Mouse (Mus musculus): ENCODE measurements around the gene Tmem88. TPM values are rescaled to one million over a fixed set of nuclear protein-coding genes. Genes with fewer than 3 reads are reported as not detected.

The Tmem88 gene
- polyA plus RNA-seq, 1 experiment from 2014 or later, result 6.2 TPM

- Histone ChIP-seq H3K27ac (replicated peaks) (peak overlapping the region; percentile 98), H3K4me2 (peak overlapping the region; percentile 91), H3K4me3 (replicated peaks) (peak overlapping the region; percentile 72), H3K9ac (replicated peaks) (peak overlapping the region; percentile 99), H3K36me3 (peaks cover 30% of the 10 kb centered on the region), H3K4me1 (peaks cover 53% of the 10 kb centered on the region), H3K27me3 (replicated peaks) (no peaks in the 10 kb centered on the region), H3K9me3 (replicated peaks) (no peaks in the 10 kb centered on the region)
- 24% methylated on average over 6 of the region's 6 CpGs for WGBS
- ATAC-seq (ENCODE audit: low FRiP score), result no peak
Observed at GRCm38 (mm10) chr11:69365722-69366121, 32.3 kb downstream of the Tmem88 start.

- Histone ChIP-seq H3K9me3 (replicated peaks) (no peaks in the 10 kb centered on the region), H3K9ac (replicated peaks) (peak overlapping the region; percentile 99), H3K4me2 (peak overlapping the region; percentile 91), H3K27ac (replicated peaks) (peak overlapping the region; percentile 98), H3K4me3 (replicated peaks) (peak overlapping the region; percentile 72), H3K27me3 (replicated peaks) (no peaks in the 10 kb centered on the region), H3K36me3 (peaks cover 38% of the 10 kb centered on the region), H3K4me1 (peaks cover 50% of the 10 kb centered on the region)
- WGBS, result 2% methylated on average over 6 of the region's 6 CpGs
- ATAC-seq (ENCODE audit: low FRiP score), result peak; percentile 33
Observed at GRCm38 (mm10) chr11:69364910-69365309, 33.1 kb downstream of the Tmem88 start.

GRCm38 (mm10) chr11:69364376-69364775 is 33.7 kb downstream of the Tmem88 start:
- H3K9ac ChIP-seq (replicated peaks), result no peak overlapping the region
- WGBS, result 52% methylated on average over 8 of the region's 8 CpGs
- H3K9me3 ChIP-seq (replicated peaks), result no peaks in the 10 kb centered on the region
- peaks cover 50% of the 10 kb centered on the region for H3K4me1 ChIP-seq
- H3K4me2 ChIP-seq, result peak overlapping the region; percentile 91
- H3K4me3 ChIP-seq (replicated peaks), result peak overlapping the region; percentile 72
- ATAC-seq (ENCODE audit: low FRiP score), result no peak
- peaks cover 43% of the 10 kb centered on the region for H3K36me3 ChIP-seq
- no peaks in the 10 kb centered on the region for H3K27me3 ChIP-seq (replicated peaks)
- peak overlapping the region; percentile 98 for H3K27ac ChIP-seq (replicated peaks)

GRCm38 (mm10) chr11:69362479-69362878 is 35.6 kb downstream of the Tmem88 start:
- H3K4me3 ChIP-seq (replicated peaks), result no peak overlapping the region
- H3K36me3 ChIP-seq, result peaks cover 62% of the 10 kb centered on the region
- no peak overlapping the region for H3K4me2 ChIP-seq
- WGBS, result 93% methylated on average over 2 of the region's 2 CpGs
- no peak overlapping the region for H3K9ac ChIP-seq (replicated peaks)
- no peaks in the 10 kb centered on the region for H3K9me3 ChIP-seq (replicated peaks)
- H3K27me3 ChIP-seq (replicated peaks), result no peaks in the 10 kb centered on the region
- no peak for ATAC-seq (ENCODE audit: low FRiP score)
- H3K27ac ChIP-seq (replicated peaks), result no peak overlapping the region
- peaks cover 41% of the 10 kb centered on the region for H3K4me1 ChIP-seq

- WGBS, result 56% methylated on average over 7 of the region's 7 CpGs
- Histone ChIP-seq H3K36me3 (peaks cover 67% of the 10 kb centered on the region), H3K27ac (replicated peaks) (no peak overlapping the region), H3K4me2 (no peak overlapping the region), H3K9me3 (replicated peaks) (no peaks in the 10 kb centered on the region), H3K4me3 (replicated peaks) (no peak overlapping the region), H3K4me1 (peaks cover 36% of the 10 kb centered on the region), H3K27me3 (replicated peaks) (no peaks in the 10 kb centered on the region), H3K9ac (replicated peaks) (no peak overlapping the region)
- ATAC-seq (ENCODE audit: low FRiP score), result no peak
Observed at GRCm38 (mm10) chr11:69362021-69362420, 36.0 kb downstream of the Tmem88 start.

GRCm38 (mm10) chr11:69357690-69358089 is 40.3 kb downstream of the Tmem88 start:
- WGBS, result 89% methylated on average over 12 of the region's 12 CpGs
- H3K9me3 ChIP-seq (replicated peaks), result no peaks in the 10 kb centered on the region
- ATAC-seq (ENCODE audit: low FRiP score), result no peak
- H3K27ac ChIP-seq (replicated peaks), result no peak overlapping the region
- no peak overlapping the region for H3K9ac ChIP-seq (replicated peaks)
- no peak overlapping the region for H3K4me3 ChIP-seq (replicated peaks)
- 0 out of 2 replicates have a peak, but pooled peaks cover 4% of the 10 kb centered on the region for H3K4me1 ChIP-seq
- no peaks in the 10 kb centered on the region for H3K27me3 ChIP-seq (replicated peaks)
- H3K36me3 ChIP-seq, result peaks cover 96% of the 10 kb centered on the region
- no peak overlapping the region for H3K4me2 ChIP-seq

- Histone ChIP-seq H3K4me2 (no peak overlapping the region), H3K4me1 (0 out of 2 replicates have a peak, but pooled peaks cover 1% of the 10 kb centered on the region), H3K4me3 (replicated peaks) (no peak overlapping the region), H3K27ac (replicated peaks) (no peak overlapping the region), H3K9me3 (replicated peaks) (no peaks in the 10 kb centered on the region), H3K27me3 (replicated peaks) (no peaks in the 10 kb centered on the region), H3K36me3 (peaks cover 98% of the 10 kb centered on the region), H3K9ac (replicated peaks) (no peak overlapping the region)
- no peak for ATAC-seq (ENCODE audit: low FRiP score)
- WGBS, result 89% methylated on average over 5 of the region's 5 CpGs
Observed at GRCm38 (mm10) chr11:69356544-69356943, 41.5 kb downstream of the Tmem88 start.

Other genes with a start within 250 kb of the Tmem88 start
- gene Alox12b, start 241.2 kb downstream of the Tmem88 start, polyA plus RNA-seq (2015; fragmentation: Nextera tagmentation; extraction: Ambion mirVana), result 0.95 and 1.0 TPM in 2 replicates
- gene Alox8, start 200.4 kb downstream of the Tmem88 start, polyA plus RNA-seq (2015; fragmentation: Nextera tagmentation; extraction: Ambion mirVana), result 0.36 TPM in 2 replicates
- 0.38 and 0.46 TPM in 2 replicates for gene Gucy2e, start 161.2 kb downstream of the Tmem88 start, polyA plus RNA-seq (2015; fragmentation: Nextera tagmentation; extraction: Ambion mirVana)
- gene Cntrob, start 74.5 kb downstream of the Tmem88 start, polyA plus RNA-seq (2015; fragmentation: Nextera tagmentation; extraction: Ambion mirVana), result 14.5 and 15.3 TPM in 2 replicates
- gene Trappc1, start 74.3 kb downstream of the Tmem88 start, polyA plus RNA-seq (2015; fragmentation: Nextera tagmentation; extraction: Ambion mirVana), result 186 and 201 TPM in 2 replicates
- 6.0 and 7.3 TPM in 2 replicates for gene Kcnab3, start 72.0 kb downstream of the Tmem88 start, polyA plus RNA-seq (2015; fragmentation: Nextera tagmentation; extraction: Ambion mirVana)
- 213 and 250 TPM in 2 replicates for gene Rnf227, start 57.8 kb downstream of the Tmem88 start, polyA plus RNA-seq (2015; fragmentation: Nextera tagmentation; extraction: Ambion mirVana)
- 70.6 and 76.1 TPM in 2 replicates for gene Chd3, start 28.8 kb downstream of the Tmem88 start, polyA plus RNA-seq (2015; fragmentation: Nextera tagmentation; extraction: Ambion mirVana)
- 130 and 132 TPM in 2 replicates for gene Naa38, start 2.7 kb downstream of the Tmem88 start, polyA plus RNA-seq (2015; fragmentation: Nextera tagmentation; extraction: Ambion mirVana)
- 29.7 and 31.5 TPM in 2 replicates for gene Cyb5d1, start 2.6 kb downstream of the Tmem88 start, polyA plus RNA-seq (2015; fragmentation: Nextera tagmentation; extraction: Ambion mirVana)
- gene Kdm6b, start 15.4 kb upstream of the Tmem88 start, polyA plus RNA-seq (2015; fragmentation: Nextera tagmentation; extraction: Ambion mirVana), result 29.4 and 32.6 TPM in 2 replicates
- gene Dnah2, start 150.9 kb upstream of the Tmem88 start, polyA plus RNA-seq (2015; fragmentation: Nextera tagmentation; extraction: Ambion mirVana), result 3.1 and 3.5 TPM in 2 replicates
- 113 and 126 TPM in 2 replicates for gene Efnb3, start 162.0 kb upstream of the Tmem88 start, polyA plus RNA-seq (2015; fragmentation: Nextera tagmentation; extraction: Ambion mirVana)
- gene Wrap53, start 182.0 kb upstream of the Tmem88 start, polyA plus RNA-seq (2015; fragmentation: Nextera tagmentation; extraction: Ambion mirVana), result 18.1 and 18.8 TPM in 2 replicates
- 51.8 and 85.1 TPM in 2 replicates for gene Trp53, start 182.1 kb upstream of the Tmem88 start, polyA plus RNA-seq (2015; fragmentation: Nextera tagmentation; extraction: Ambion mirVana)
- 76.7 and 77.0 TPM in 2 replicates for gene Atp1b2, start 207.7 kb upstream of the Tmem88 start, polyA plus RNA-seq (2015; fragmentation: Nextera tagmentation; extraction: Ambion mirVana)
- gene Shbg, start 219.7 kb upstream of the Tmem88 start, polyA plus RNA-seq (2015; fragmentation: Nextera tagmentation; extraction: Ambion mirVana), result not detected in 2 replicates
- 22.0 and 24.7 TPM in 2 replicates for gene Sat2, start 223.8 kb upstream of the Tmem88 start, polyA plus RNA-seq (2015; fragmentation: Nextera tagmentation; extraction: Ambion mirVana)
- gene Fxr2, start 234.8 kb upstream of the Tmem88 start, polyA plus RNA-seq (2015; fragmentation: Nextera tagmentation; extraction: Ambion mirVana), result 32.5 and 38.7 TPM in 2 replicates

Measured in neural tube, embryonic 15.5 days (tissue).